8 mouse cellular contexts compared by ENCODE assay signal in the genomic region with DNA sequence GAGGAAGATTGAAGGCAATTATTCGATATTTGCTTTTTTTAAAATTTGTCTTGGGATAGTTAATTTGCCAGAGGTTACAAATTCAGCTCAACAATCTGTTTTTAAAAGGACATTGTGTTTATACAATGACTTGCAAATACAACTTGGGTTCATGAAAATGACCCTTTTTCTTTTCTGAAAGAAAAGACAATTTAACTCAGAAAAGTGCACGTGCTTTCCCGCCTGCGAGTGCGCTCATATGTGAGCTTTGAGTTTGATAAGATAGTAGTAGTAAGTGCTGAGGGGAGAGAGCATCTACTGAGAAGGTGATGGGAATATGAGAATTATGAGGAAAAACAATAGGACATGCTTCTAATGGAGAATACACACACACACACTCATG. TPM values are rescaled to one million over a fixed set of nuclear protein-coding genes. Genes with fewer than 3 reads are reported as not detected.
A peak's percentile ranks its signal among the peaks of the same experiment; 100 is the strongest.
DNase-seq lines count a peak whose midpoint lies in the region; ATAC-seq lines count a peak whose summit lies in the region.

No protein-coding gene starts in this region.

- DNase-seq in kidney, postnatal 25 days: no peak
- no peak for DNase-seq in embryonic facial prominence, embryonic 11.5 days (ENCODE audit: low spot score)
- DNase-seq in naive thymus-derived CD4-positive, alpha-beta T cell, adult 2 months (ENCODE audit: low read depth): peak; percentile 16
- DNase-seq in frontal cortex, postnatal 10 days (ENCODE audit: low spot score in 2 of 2): no peak
- no peak for DNase-seq in cerebellum, postnatal 14 days
- DNase-seq in spleen, postnatal 10 days (ENCODE audit: low spot score in 2 of 2): no peak

- H3K27ac ChIP-seq in kidney, embryonic 16.5 days (ENCODE audit: low read length): no peak overlapping the region
- H3K27ac ChIP-seq in embryonic facial prominence, embryonic 11.5 days (replicated peaks; ENCODE audit: low read depth, low read length): no peak overlapping the region
- H3K27ac ChIP-seq in intestine, embryonic 16.5 days (ENCODE audit: low read length): no peak overlapping the region

- peaks cover 6% of the 10 kb centered on the region for H3K4me1 ChIP-seq in kidney, embryonic 16.5 days (ENCODE audit: insufficient read depth, low read length)
- no peaks in the 10 kb centered on the region for H3K4me1 ChIP-seq in embryonic facial prominence, embryonic 11.5 days (ENCODE audit: control insufficient read depth, insufficient read depth, low read length)
- H3K4me1 ChIP-seq in intestine, embryonic 16.5 days (ENCODE audit: control insufficient read depth, insufficient read depth, low read length): peaks cover 3% of the 10 kb centered on the region; the same call in 1 of the 2 replicates

- no peaks in the 10 kb centered on the region for H3K27me3 ChIP-seq in kidney, embryonic 16.5 days (ENCODE audit: insufficient read depth, low read length)
- no peaks in the 10 kb centered on the region for H3K27me3 ChIP-seq in embryonic facial prominence, embryonic 11.5 days (ENCODE audit: control insufficient read depth, insufficient read depth, low read length)
- H3K27me3 ChIP-seq in intestine, embryonic 16.5 days (replicated peaks; ENCODE audit: control insufficient read depth, insufficient read depth, low read length): no peaks in the 10 kb centered on the region

- no peaks in the 10 kb centered on the region for H3K36me3 ChIP-seq in kidney, embryonic 16.5 days (ENCODE audit: insufficient read depth, low read length)
- no peaks in the 10 kb centered on the region for H3K36me3 ChIP-seq in embryonic facial prominence, embryonic 11.5 days (replicated peaks; ENCODE audit: control insufficient read depth, insufficient read depth, low read depth, low read length)
- no peaks in the 10 kb centered on the region for H3K36me3 ChIP-seq in intestine, embryonic 16.5 days (ENCODE audit: control insufficient read depth, insufficient read depth, low read length)

- ATAC-seq in kidney, embryonic 16.5 days (ENCODE audit: low FRiP score, low TSS enrichment): no peak
- ATAC-seq in embryonic facial prominence, embryonic 11.5 days (replicated peaks; ENCODE audit: insufficient number of reproducible peaks, low FRiP score, low TSS enrichment, low read depth): no peak
- ATAC-seq in intestine, embryonic 16.5 days: no peak

- 87% methylated on average over 5 of the region's 5 CpGs for WGBS in kidney, embryonic 16.5 days
- WGBS in embryonic facial prominence, embryonic 11.5 days: 85% methylated on average over 5 of the region's 5 CpGs
- WGBS in intestine, embryonic 16.5 days: 82% methylated on average over 5 of the region's 5 CpGs

- H3K4me3 ChIP-seq in kidney, embryonic 16.5 days (ENCODE audit: low read length): peak overlapping the region; percentile 53
- H3K4me3 ChIP-seq in embryonic facial prominence, embryonic 11.5 days (ENCODE audit: low read depth, low read length): no peak overlapping the region
- no peak overlapping the region for H3K4me3 ChIP-seq in intestine, embryonic 16.5 days (ENCODE audit: low read length)

- peak overlapping the region; percentile 87 for H3K4me2 ChIP-seq in kidney, embryonic 16.5 days (replicated peaks; ENCODE audit: low read depth, low read length)
- peak overlapping the region; percentile 52; the same call in 1 of the 2 replicates for H3K4me2 ChIP-seq in embryonic facial prominence, embryonic 11.5 days (ENCODE audit: low read depth, low read length)
- peak overlapping the region; percentile 77 for H3K4me2 ChIP-seq in intestine, embryonic 16.5 days (ENCODE audit: low read depth, low read length)

- no peak overlapping the region for H3K9ac ChIP-seq in kidney, embryonic 16.5 days (replicated peaks; ENCODE audit: low read length)
- no peak overlapping the region for H3K9ac ChIP-seq in embryonic facial prominence, embryonic 11.5 days (replicated peaks; ENCODE audit: low read length)
- H3K9ac ChIP-seq in intestine, embryonic 16.5 days (ENCODE audit: low read depth, low read length): peak overlapping the region; percentile 59; the same call in 1 of the 2 replicates

- H3K9me3 ChIP-seq in kidney, embryonic 16.5 days (ENCODE audit: low read length): peaks cover 4% of the 10 kb centered on the region; the same call in 1 of the 2 replicates
- no peaks in the 10 kb centered on the region for H3K9me3 ChIP-seq in embryonic facial prominence, embryonic 11.5 days (replicated peaks; ENCODE audit: control insufficient read depth, low read length)
- H3K9me3 ChIP-seq in intestine, embryonic 16.5 days (ENCODE audit: control insufficient read depth, low read length): no peaks in the 10 kb centered on the region

RNA-seq across cellular contexts. Expression of a gene that starts 1.1 kb away (rescaled TPM):
- 3.1 and 4.4 TPM in 2 replicates for polyA plus RNA-seq in kidney, embryonic 16.5 days (2015; fragmentation: Nextera tagmentation; extraction: Ambion mirVana)
- polyA plus RNA-seq in embryonic facial prominence, embryonic 11.5 days (2014; fragmentation: Nextera tagmentation; extraction: Ambion mirVana): 3.2 and 4.6 TPM in 2 replicates
- polyA plus RNA-seq in intestine, embryonic 16.5 days (2015; fragmentation: Nextera tagmentation; extraction: Ambion mirVana): 3.3 and 3.7 TPM in 2 replicates
